9 mouse cellular contexts compared by ENCODE assay signal in the genomic region with DNA sequence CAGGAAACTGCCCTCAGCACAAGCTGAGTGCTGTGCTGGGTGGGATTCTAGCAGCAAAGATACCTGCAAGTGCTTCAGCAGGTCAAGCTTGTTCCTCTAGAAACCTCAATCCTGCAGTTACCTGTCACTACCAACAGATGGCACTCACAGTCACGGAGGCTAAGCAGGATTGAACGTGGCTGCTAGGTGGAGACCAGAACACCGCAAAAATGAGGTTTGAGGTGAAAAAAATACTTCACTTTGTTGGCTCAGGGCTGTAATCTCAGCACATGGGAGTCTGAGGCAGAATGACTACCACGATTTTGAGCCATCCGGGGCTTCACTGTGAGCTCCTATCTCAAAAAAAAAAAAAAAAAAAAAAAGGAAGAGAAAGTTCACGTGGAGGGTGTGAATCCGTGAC. TPM values are rescaled to one million over a fixed set of nuclear protein-coding genes. Genes with fewer than 3 reads are reported as not detected.
DNase-seq lines count a peak whose midpoint lies in the region; ATAC-seq and TF ChIP-seq lines count a peak whose summit lies in the region.
"Had no signal": no experiment of that assay in that cellular context is flagged by ENCODE, and none has a peak within 500 bp of the region (broad histone marks: within the 10 kb centered on the region; RNA-seq: fewer than 3 reads in every experiment).

No protein-coding gene starts in this region.

- peaks cover 4 to 17% of the 10 kb centered on the region in 2 experiments for H3K27me3 ChIP-seq in MEL (ENCODE audit: control insufficient read depth in 1 of 2, insufficient read depth in 2 of 2, low read length in 2 of 2)
- H3K27me3 ChIP-seq in kidney, embryonic 15.5 days, result no peaks in the 10 kb centered on the region
- H3K27me3 ChIP-seq: limb, embryonic 12.5 days had no signal

- no peak overlapping the region for H3K9ac ChIP-seq in MEL (ENCODE audit: control insufficient read depth, low read depth, low read length, poor library complexity, severe bottlenecking)
- no peak overlapping the region for H3K9ac ChIP-seq in kidney, embryonic 15.5 days
- H3K9ac ChIP-seq: limb, embryonic 12.5 days had no signal

- H3K36me3 ChIP-seq in MEL (ENCODE audit: control insufficient read depth in 1 of 2, insufficient read depth in 2 of 2, low read length in 2 of 2), result no peaks in the 10 kb centered on the region
- H3K36me3 ChIP-seq in kidney, embryonic 15.5 days, result no peaks in the 10 kb centered on the region
- H3K36me3 ChIP-seq: limb, embryonic 12.5 days had no signal

- H3K4me2 ChIP-seq in kidney, embryonic 15.5 days, result peak overlapping the region; percentile 17; the same call in 1 of the 2 replicates
- H3K4me2 ChIP-seq: limb, embryonic 12.5 days had no signal

- WGBS in kidney, embryonic 15.5 days, result 28% methylated on average over 7 of the region's 7 CpGs

- peak overlapping the region; percentile 28 for H3K4me3 ChIP-seq in gastrocnemius, adult 2 months
- H3K4me3 ChIP-seq in MEL (ENCODE audit: control insufficient read depth in 1 of 2, insufficient read depth in 1 of 2, low read depth in 2 of 2, low read length in 2 of 2), result no peak overlapping the region
- no peak overlapping the region for H3K4me3 ChIP-seq in kidney, embryonic 15.5 days (replicated peaks)
- H3K4me3 ChIP-seq: limb, embryonic 12.5 days had no signal

- TF ChIP-seq EP300 in MEL (IDR thresholded peaks at IDR 0.05; ENCODE audit: low read depth in 1 of 2, low read length in 2 of 2), result no peak

- TF ChIP-seq POLR2A in MEL (IDR thresholded peaks at IDR 0.05; ENCODE audit: control insufficient read depth in 1 of 2, insufficient read depth in 1 of 2, low read depth in 1 of 2, low read length in 2 of 2, poor library complexity in 1 of 2), result no peak

- H3K4me1 ChIP-seq in MEL (ENCODE audit: control insufficient read depth in 1 of 2, insufficient read depth in 2 of 2, low read length in 2 of 2), result no peaks in the 10 kb centered on the region
- 0 out of 2 replicates have a peak, but pooled peaks cover 2% of the 10 kb centered on the region for H3K4me1 ChIP-seq in kidney, embryonic 15.5 days
- H3K4me1 ChIP-seq: limb, embryonic 12.5 days had no signal

- peak; percentile 59 for TF ChIP-seq RAD21 in MEL (IDR thresholded peaks at IDR 0.05; ENCODE audit: low read depth, low read length)

- peak; percentile 43 for DNase-seq in gastrocnemius, adult 2 months
- DNase-seq in gastrocnemius, postnatal 36 days, result no peak
- peak; percentile 69 for DNase-seq in MEL (ENCODE audit: low read depth, low spot score)
- DNase-seq in cerebellum, adult 11 months, result peak; percentile 38
- DNase-seq in frontal cortex, postnatal 25 days (ENCODE audit: low spot score in 2 of 2), result peak; percentile 14 to 19
- peak; percentile 22 to 38 for DNase-seq in lung, adult 18-20 months
- peak; percentile 43 for DNase-seq in right cerebral cortex, postnatal 14 days

- no peaks in the 10 kb centered on the region for H3K79me2 ChIP-seq in MEL (ENCODE audit: control insufficient read depth, insufficient read depth, low read length, poor library complexity)

- intact Hi-C loops in gastrocnemius, adult 2 months (cut with DNase I), result no loop called here
- intact Hi-C loops in gastrocnemius, postnatal 36 days (cut with DNase I), result no loop called here

- H3K9me3 ChIP-seq in MEL (replicated peaks; ENCODE audit: insufficient read depth, low read length), result no peaks in the 10 kb centered on the region
- no peaks in the 10 kb centered on the region for H3K9me3 ChIP-seq in kidney, embryonic 15.5 days (replicated peaks)
- H3K9me3 ChIP-seq: limb, embryonic 12.5 days had no signal

- no peak for ATAC-seq in kidney, embryonic 15.5 days (replicated peaks; ENCODE audit: low FRiP score)

- H3K27ac ChIP-seq in gastrocnemius, adult 2 months, result no peak overlapping the region
- no peak overlapping the region for H3K27ac ChIP-seq in MEL (ENCODE audit: control insufficient read depth, low read depth, low read length)
- H3K27ac ChIP-seq in kidney, embryonic 15.5 days, result no peak overlapping the region
- H3K27ac ChIP-seq: limb, embryonic 12.5 days had no signal

- peak; percentile 88 for TF ChIP-seq CTCF in gastrocnemius, adult 2 months (IDR thresholded peaks at IDR 0.05)
- peak; percentile 81 to 92 (median 84) for TF ChIP-seq CTCF in MEL (IDR thresholded peaks at IDR 0.05 in 2 of 3, conservative IDR thresholded peaks at IDR 0.05 in 1 of 3; ENCODE audit: control insufficient read depth in 1 of 3, insufficient read depth in 1 of 3, low read depth in 2 of 3, low read length in 3 of 3, poor library complexity in 1 of 3, severe bottlenecking in 1 of 3)

TF ChIP-seq in MEL, 35 proteins besides CTCF, POLR2A, EP300 and RAD21:
- peak; percentile 36; the same call in 1 of the 2 replicates for TF ChIP-seq ZC3H11A (IDR thresholded peaks at IDR 0.05; ENCODE audit: low read depth, low read length)
- no peak for TF ChIP-seq TCF12 (IDR thresholded peaks at IDR 0.05; ENCODE audit: low read depth, low read length)
- no peak for TF ChIP-seq SIN3A (IDR thresholded peaks at IDR 0.05; ENCODE audit: low read length)
- peak; percentile 80 for TF ChIP-seq SMC3 (IDR thresholded peaks at IDR 0.05; ENCODE audit: low read depth, low read length)
- TF ChIP-seq JUND (IDR thresholded peaks at IDR 0.05; ENCODE audit: low read depth, low read length), result no peak

RNA-seq across cellular contexts. Expression of a gene that starts 50.4 kb away (rescaled TPM):
- total RNA-seq in gastrocnemius, adult 2 months (2021), result not detected
- total RNA-seq in gastrocnemius, postnatal 36 days (2021), result not detected
- total RNA-seq in MEL (2012; rRNA removed), result not detected in 2 replicates
- polyA plus RNA-seq in MEL (2012; ENCODE audit: insufficient read depth in 1 of 2, insufficient read length in 2 of 2, low read depth in 1 of 2, low replicate concordance in 2 of 2, missing spikeins in 1 of 2), result not detected
- polyA plus RNA-seq in kidney, embryonic 15.5 days (2015; fragmentation: Nextera tagmentation; extraction: Ambion mirVana), result 1.5 and 1.6 TPM in 2 replicates
- polyA plus RNA-seq: limb, embryonic 12.5 days had no signal

RNA-seq across cellular contexts. Expression of a gene that starts 52.4 kb away (rescaled TPM):
- not detected for total RNA-seq in gastrocnemius, adult 2 months (2021)
- not detected for total RNA-seq in gastrocnemius, postnatal 36 days (2021)
- 1.4 and 1.7 TPM in 2 replicates for total RNA-seq in MEL (2012; rRNA removed)
- under 1 TPM in 1 of 2 experiments, not detected in 1; 0.64 TPM for polyA plus RNA-seq in MEL (2012; ENCODE audit: insufficient read depth in 1 of 2, insufficient read length in 2 of 2, low read depth in 1 of 2, low replicate concordance in 2 of 2, missing spikeins in 1 of 2)
- 0.25 TPM in 1 of 2 replicates, not detected in the other for polyA plus RNA-seq in kidney, embryonic 15.5 days (2015; fragmentation: Nextera tagmentation; extraction: Ambion mirVana)

Comparison
In these comparisons a context has a peak if more than half of its experiments do, and no peak if none do; other contexts are left out.
1. DNase-seq: peak in gastrocnemius, adult 2 months (single experiment), MEL (single experiment), cerebellum, adult 11 months (single experiment), frontal cortex, postnatal 25 days (2 of 2), lung, adult 18-20 months (2 of 2) and right cerebral cortex, postnatal 14 days (single experiment); none in gastrocnemius, postnatal 36 days (0 of 2).